Mouse (Mus musculus) heart, postnatal 0 days (tissue): ENCODE measurements around the gene Dnah17. TPM values are rescaled to one million over a fixed set of nuclear protein-coding genes. Genes with fewer than 3 reads are reported as not detected.
A peak's percentile ranks its signal among the peaks of the same experiment; 100 is the strongest.

Source experiments
- ATAC-seq: fragments of 200-750 bp; cut with Nextera tagmentation; 2 replicates; pipeline ENCODE4 v1.8.0; 2017; ENCODE audit warnings: low read depth, moderate number of reproducible peaks, moderate library complexity; ENCODE audit not compliant: insufficient read depth
- DNase-seq: peaks from one replicate; pipeline ENCODE4 v3.0.0-alpha.2; 2016; ENCODE audit warnings: low spot score
- H3K27ac ChIP-seq: fragments of 300-500 bp; sonication (generic); 2 replicates; pipeline ENCODE4 v1.5.1; 2014; ENCODE audit warnings: low read depth, mild to moderate bottlenecking
- H3K27me3 ChIP-seq: fragments of 300-500 bp; sonication (generic); 2 replicates; pipeline ENCODE4 v1.6.1; 2014; ENCODE audit warnings: low read length, mixed read lengths; ENCODE audit not compliant: control insufficient read depth, insufficient read depth
- H3K36me3 ChIP-seq: fragments of 300-500 bp; sonication (generic); replicated peaks from 2 replicates; pipeline ENCODE4 v1.6.1; 2014; ENCODE audit warnings: low read length, mixed read lengths; ENCODE audit not compliant: control insufficient read depth, insufficient read depth
- H3K4me1 ChIP-seq: fragments of 300-500 bp; sonication (generic); 2 replicates; pipeline ENCODE4 v1.6.1; 2014; ENCODE audit warnings: antibody characterized with exemption; ENCODE audit not compliant: control insufficient read depth, insufficient read depth
- H3K4me2 ChIP-seq: fragments of 300-500 bp; sonication (generic); 2 replicates; pipeline ENCODE4 v1.6.1; 2014; ENCODE audit warnings: low read depth, mild to moderate bottlenecking, low read length, moderate library complexity
- H3K4me3 ChIP-seq: fragments of 300-500 bp; sonication (generic); 2 replicates; pipeline ENCODE4 v1.5.1; 2014; ENCODE audit warnings: low read depth, low read length
- H3K9ac ChIP-seq: fragments of 300-500 bp; sonication (generic); replicated peaks from 2 replicates; pipeline ENCODE4 v1.6.1; 2014; ENCODE audit warnings: low read depth, low read length, mixed read lengths
- H3K9me3 ChIP-seq: fragments of 300-500 bp; sonication (generic); replicated peaks from 2 replicates; pipeline ENCODE4 v1.6.1; 2016; ENCODE audit warnings: low read length; ENCODE audit not compliant: control insufficient read depth
- CTCF ChIP-seq: IDR thresholded peaks from 2 replicates; pipeline ENCODE4 v1.5.1; 2016; ENCODE audit warnings: antibody characterized with exemption, control low read depth, low read depth
- EP300 ChIP-seq: IDR thresholded peaks from 2 replicates; pipeline ENCODE4 v1.6.1; 2016; ENCODE audit warnings: antibody characterized with exemption, low read depth
- WGBS: fragments of 180-500 bp; shearing (Covaris S2); extraction: QIAGEN DNeasy Blood & Tissue Kit; methylation state at CpG from one replicate; pipeline ENCODE4 v1.1.7; 2014; 5-methylcytosine and 5-hydroxymethylcytosine counted together
- polyA plus RNA-seq: library from polyadenylated mRNA; unstranded; fragments of >200 nt; fragmentation: Nextera tagmentation; extraction: Ambion mirVana; gene quantifications from 2 replicates; pipeline ENCODE4 v1.2.1, GENCODE M21; 2015
- total RNA-seq: library from RNA; depleted of rRNA; stranded (reverse); fragments of >200 nt; gene quantifications from 2 replicates; pipeline ENCODE4 v1.2.3, GENCODE M21; 2014; ENCODE audit warnings: low replicate concordance

Dnah17 gene
- total and polyA plus RNA-seq, 2 experiments from 2014 or later: 0.04 TPM; not detected in 1

GRCm38 (mm10) chr11:118058367-118058766 is 72.1 kb downstream of the Dnah17 start:
- H3K9ac ChIP-seq: no peak overlapping the region
- H3K36me3 ChIP-seq: no peaks in the 10 kb centered on the region
- no peak overlapping the region for H3K27ac ChIP-seq
- ATAC-seq: no peak
- WGBS: 67% methylated on average over 12 of the region's 12 CpGs
- H3K4me1 ChIP-seq: no peaks in the 10 kb centered on the region; the same call in 1 of the 2 replicates
- peaks cover 2% of the 10 kb centered on the region; the same call in 1 of the 2 replicates for H3K27me3 ChIP-seq
- H3K4me3 ChIP-seq: no peak overlapping the region
- TF ChIP-seq CTCF (no peak), EP300 (no peak)
- no peak for DNase-seq
- no peaks in the 10 kb centered on the region for H3K9me3 ChIP-seq
- H3K4me2 ChIP-seq: no peak overlapping the region

- TF ChIP-seq CTCF (no peak), EP300 (no peak)
- no peaks in the 10 kb centered on the region for H3K27me3 ChIP-seq
- H3K9ac ChIP-seq: no peak overlapping the region
- H3K9me3 ChIP-seq: no peaks in the 10 kb centered on the region
- WGBS: 77% methylated on average over 16 of the region's 16 CpGs
- DNase-seq: no peak
- H3K4me2 ChIP-seq: no peak overlapping the region
- H3K4me1 ChIP-seq: no peaks in the 10 kb centered on the region
- ATAC-seq: no peak
- H3K36me3 ChIP-seq: no peaks in the 10 kb centered on the region
- H3K4me3 ChIP-seq: no peak overlapping the region
- H3K27ac ChIP-seq: no peak overlapping the region
These were observed 80.3 kb downstream of the Dnah17 start for GRCm38 (mm10) chr11:118050174-118050573.

GRCm38 (mm10) chr11:118049641-118050040 is 80.8 kb downstream of the Dnah17 start:
- Histone ChIP-seq H3K4me1 (no peaks in the 10 kb centered on the region), H3K9ac (no peak overlapping the region), H3K36me3 (no peaks in the 10 kb centered on the region), H3K27me3 (no peaks in the 10 kb centered on the region), H3K27ac (no peak overlapping the region), H3K4me3 (no peak overlapping the region), H3K9me3 (no peaks in the 10 kb centered on the region), H3K4me2 (no peak overlapping the region)
- DNase-seq (no peak), ATAC-seq (no peak; the same call in 1 of the 2 replicates)
- WGBS: 33% methylated on average over 8 of the region's 8 CpGs
- TF ChIP-seq CTCF: no peak
- TF ChIP-seq EP300: no peak

GRCm38 (mm10) chr11:118043293-118043907 is 87.0 kb downstream of the Dnah17 start:
- Histone ChIP-seq H3K36me3 (no peaks in the 10 kb centered on the region), H3K27ac (no peak overlapping the region), H3K9me3 (no peaks in the 10 kb centered on the region), H3K4me3 (no peak overlapping the region), H3K27me3 (no peaks in the 10 kb centered on the region), H3K9ac (no peak overlapping the region), H3K4me2 (no peak overlapping the region), H3K4me1 (no peaks in the 10 kb centered on the region; the same call in 1 of the 2 replicates)
- DNase-seq (peak; percentile 71), ATAC-seq (peak; percentile 75)
- TF ChIP-seq CTCF: peak; percentile 39
- no peak for TF ChIP-seq EP300
- WGBS: 37% methylated on average over 13 of the region's 14 CpGs

- no peak overlapping the region for H3K4me3 ChIP-seq
- no peak overlapping the region for H3K9ac ChIP-seq
- no peak overlapping the region for H3K27ac ChIP-seq
- DNase-seq (no peak), ATAC-seq (no peak)
- no peaks in the 10 kb centered on the region; the same call in 1 of the 2 replicates for H3K4me1 ChIP-seq
- H3K4me2 ChIP-seq: no peak overlapping the region
- 82% methylated on average over 9 of the region's 9 CpGs for WGBS
- no peak for TF ChIP-seq EP300
- no peak for TF ChIP-seq CTCF
- no peaks in the 10 kb centered on the region for H3K27me3 ChIP-seq
- no peaks in the 10 kb centered on the region for H3K36me3 ChIP-seq
- no peaks in the 10 kb centered on the region for H3K9me3 ChIP-seq
These were observed 87.6 kb downstream of the Dnah17 start for GRCm38 (mm10) chr11:118042791-118043190.

GRCm38 (mm10) chr11:118035068-118035467 is 95.4 kb downstream of the Dnah17 start:
- H3K27me3 ChIP-seq: no peaks in the 10 kb centered on the region
- 64% methylated on average over 9 of the region's 9 CpGs for WGBS
- no peak overlapping the region for H3K27ac ChIP-seq
- no peaks in the 10 kb centered on the region for H3K9me3 ChIP-seq
- no peak overlapping the region for H3K4me3 ChIP-seq
- H3K36me3 ChIP-seq: no peaks in the 10 kb centered on the region
- TF ChIP-seq EP300: no peak
- no peak for TF ChIP-seq CTCF
- H3K4me1 ChIP-seq: no peaks in the 10 kb centered on the region
- no peak for ATAC-seq
- no peak for DNase-seq
- H3K4me2 ChIP-seq: no peak overlapping the region
- H3K9ac ChIP-seq: no peak overlapping the region
